Mouse (Mus musculus): ENCODE data around the gene Nedd4.

GRCm38 (mm10) chr9:72657694-72658093, 4.5 kb upstream of the Nedd4 start:
- TF ChIP-seq GATA1 (IDR thresholded peaks at IDR 0.05; ENCODE audit: low read depth, low read length) (no peak), ZKSCAN1 (IDR thresholded peaks at IDR 0.05; ENCODE audit: low read depth, low read length) (no peak), TAL1 (IDR thresholded peaks at IDR 0.05; ENCODE audit: low read length) (no peak), POLR2A (IDR thresholded peaks at IDR 0.05; ENCODE audit: control insufficient read depth in 1 of 2, insufficient read depth in 1 of 2, low read depth in 1 of 2, low read length in 2 of 2, poor library complexity in 1 of 2) (no peak), CTCF (IDR thresholded peaks at IDR 0.05 in 2 of 3, conservative IDR thresholded peaks at IDR 0.05 in 1 of 3; ENCODE audit: control insufficient read depth in 1 of 3, insufficient read depth in 1 of 3, low read depth in 2 of 3, low read length in 3 of 3, poor library complexity in 1 of 3, severe bottlenecking in 1 of 3) (no peak), NELFE (IDR thresholded peaks at IDR 0.05; ENCODE audit: low read depth, low read length) (no peak), MXI1 (IDR thresholded peaks at IDR 0.05; ENCODE audit: low read depth, low read length) (no peak), KAT2A (conservative IDR thresholded peaks at IDR 0.05; ENCODE audit: low read depth, low read length) (no peak), TBP (IDR thresholded peaks at IDR 0.05; ENCODE audit: low read depth, low read length) (no peak), GABPA (IDR thresholded peaks at IDR 0.05; ENCODE audit: low read depth, low read length) (no peak), RCOR1 (IDR thresholded peaks at IDR 0.05; ENCODE audit: low read depth, low read length) (no peak), BHLHE40 (IDR thresholded peaks at IDR 0.05; ENCODE audit: borderline replicate concordance, low read depth, low read length) (no peak)
